Mouse (Mus musculus) midbrain, embryonic 15.5 days (tissue): ENCODE results near the gene Lrrc43. TPM values are rescaled to one million over a fixed set of nuclear protein-coding genes. Genes with fewer than 3 reads are reported as not detected.

ENCODE experiments used
- microRNA-seq: library from miRNA; unstranded; fragments of <30 nt; microRNA quantifications from one replicate; pipeline ENCODE4, GENCODE M21; 2016
- polyA plus RNA-seq: library from polyadenylated mRNA; unstranded; fragments of >200 nt; fragmentation: Nextera tagmentation; extraction: Ambion mirVana; gene quantifications from 2 replicates; pipeline ENCODE4 v1.2.1, GENCODE M21; 2015

The Lrrc43 gene
- polyA plus RNA-seq, 1 experiment from 2014 or later, result 0.89 TPM

Small RNAs within 50 kb of the gene (microRNA-seq; reads per million reads assigned to microRNA genes)
- gene Mir7647, result 1.5 reads per million

Other genes starting within 250 kb of the Lrrc43 start
- 1.3 and 1.5 TPM in 2 replicates for gene Wdr66, start 237.2 kb upstream of the Lrrc43 start, polyA plus RNA-seq
- 35.9 and 39.6 TPM in 2 replicates for gene Bcl7a, start 145.5 kb upstream of the Lrrc43 start, polyA plus RNA-seq
- 18.6 and 21.1 TPM in 2 replicates for gene Mlxip, start 94.5 kb upstream of the Lrrc43 start, polyA plus RNA-seq
- gene Il31, start 184 bp downstream of the Lrrc43 start, polyA plus RNA-seq, result not detected in 2 replicates
- 1.0 and 1.3 TPM in 2 replicates for gene B3gnt4, start 21.2 kb downstream of the Lrrc43 start, polyA plus RNA-seq
- 110 and 115 TPM in 2 replicates for gene Diablo, start 34.9 kb downstream of the Lrrc43 start, polyA plus RNA-seq
- 1.1 and 1.5 TPM in 2 replicates for gene Gm49027, start 36.2 kb downstream of the Lrrc43 start, polyA plus RNA-seq
- 46.4 and 47.2 TPM in 2 replicates for gene Vps33a, start 83.7 kb downstream of the Lrrc43 start, polyA plus RNA-seq
- gene Clip1, start 195.3 kb downstream of the Lrrc43 start, polyA plus RNA-seq, result 85.5 and 91.5 TPM in 2 replicates
- gene Zcchc8, start 231.8 kb downstream of the Lrrc43 start, polyA plus RNA-seq, result 68.0 and 69.7 TPM in 2 replicates